Mouse (Mus musculus) embryo, embryonic 11.5 days (tissue): Measurements from ENCODE around the gene Vps13c.

Experiments
- DNase-seq: peaks from one replicate; pipeline ENCODE4 v3.0.0-alpha.2; 2012; ENCODE audit warnings: low read depth, low spot score

Gene Vps13c

GRCm38 (mm10) chr9:67831359-67832045, 8.7 kb upstream of the Vps13c start:
- DNase-seq: no peak

DNA sequence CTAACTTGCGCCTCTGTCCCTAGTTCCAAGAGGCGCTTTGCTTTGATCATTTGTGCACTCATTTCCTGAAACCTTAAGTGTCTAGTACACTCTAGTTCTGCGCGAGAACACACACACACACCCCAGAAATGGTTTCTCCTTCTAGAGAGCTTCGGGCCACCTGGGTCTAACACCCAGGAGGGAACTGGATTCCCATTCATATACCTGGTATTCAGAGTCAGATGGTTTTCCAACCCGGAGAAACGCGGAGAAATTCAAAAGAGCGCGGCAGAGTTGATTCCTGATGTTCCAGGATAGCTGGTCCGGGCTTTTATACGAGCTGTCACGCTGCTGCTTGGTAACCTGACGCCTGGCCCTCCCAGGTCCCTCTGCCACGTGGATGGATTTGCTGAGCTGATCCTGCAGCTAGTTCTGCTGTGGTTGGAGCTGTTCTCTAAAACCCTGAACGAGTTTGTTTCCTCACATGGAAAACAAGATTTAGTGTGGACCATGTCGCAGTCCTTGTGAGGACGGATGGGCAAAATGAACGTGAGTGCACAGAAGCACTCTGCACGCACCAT, 8.1 kb upstream of the Vps13c start, which contains the start of gene C2cd4a:
Gene C2cd4a, minus strand, starts transcription at position 285 of the 560 bp plus-strand sequence.
- DNase-seq: peak; percentile 54

GRCm38 (mm10) chr9:67834535-67834934, 5.7 kb upstream of the Vps13c start:
- no peak for DNase-seq

DNA sequence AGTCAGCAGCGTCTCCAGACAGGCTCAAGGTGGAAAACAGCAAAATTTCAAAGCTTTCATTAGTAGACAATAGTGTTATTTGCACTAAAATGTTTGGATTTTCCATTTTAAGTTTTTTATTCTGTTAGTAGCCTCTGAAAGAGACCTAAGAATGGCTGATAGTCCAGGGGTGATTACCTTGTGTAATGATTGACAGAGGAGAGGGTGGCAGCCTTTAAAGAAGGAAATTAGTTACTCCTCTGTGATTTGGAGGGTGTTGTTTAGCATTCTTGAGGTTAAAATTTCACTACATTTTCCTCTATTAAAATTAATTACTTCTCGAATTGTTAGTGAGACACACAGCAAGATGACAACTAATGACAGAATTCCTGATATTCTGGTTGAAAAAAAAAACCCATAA, 2.9 kb upstream of the Vps13c start:
- no peak for DNase-seq

DNA sequence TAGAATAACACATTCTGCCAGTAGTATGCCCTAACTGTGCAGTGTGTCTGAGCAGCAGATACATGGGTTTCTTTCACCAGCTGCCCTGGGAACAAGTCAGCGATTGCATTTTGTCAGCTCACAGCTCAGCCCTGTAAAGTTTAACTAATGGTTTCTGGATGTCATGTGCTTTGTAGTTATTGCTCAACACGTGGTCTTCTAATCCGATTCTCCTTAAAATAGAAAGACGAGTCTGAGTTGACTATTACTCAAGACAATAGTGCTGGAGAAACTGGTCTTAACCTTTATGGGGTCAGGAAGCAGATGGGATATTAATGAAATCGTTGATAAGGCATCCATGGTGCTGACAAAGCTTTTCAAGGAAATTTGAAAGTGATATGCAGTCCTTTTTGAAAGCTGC, 2.6 kb downstream of the Vps13c start:
- DNase-seq: no peak

DNA sequence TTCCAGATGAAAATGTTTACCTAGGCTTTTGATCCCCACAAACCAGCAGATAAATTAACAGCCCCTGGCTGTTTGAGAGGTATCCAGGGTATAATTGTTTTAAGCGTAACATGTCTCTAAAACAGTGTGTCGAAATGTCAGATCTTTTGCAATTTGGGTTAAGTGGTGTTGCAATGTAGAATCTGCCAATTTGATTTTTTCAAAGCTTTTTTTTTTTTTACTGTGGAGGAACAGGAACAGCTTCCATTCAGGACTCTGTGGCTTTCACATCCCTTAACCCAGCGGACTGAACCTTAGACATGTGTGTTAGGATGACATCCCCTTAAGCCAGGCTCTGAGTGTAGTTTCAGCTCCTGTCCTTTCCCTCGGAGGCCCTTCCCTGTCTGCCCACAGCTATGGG, 4.8 kb downstream of the Vps13c start:
- no peak for DNase-seq

- no peak for DNase-seq
Observed at GRCm38 (mm10) chr9:67845648-67846047, 5.5 kb downstream of the Vps13c start.

GRCm38 (mm10) chr9:67846089-67846488, 5.9 kb downstream of the Vps13c start:
- no peak for DNase-seq

DNA sequence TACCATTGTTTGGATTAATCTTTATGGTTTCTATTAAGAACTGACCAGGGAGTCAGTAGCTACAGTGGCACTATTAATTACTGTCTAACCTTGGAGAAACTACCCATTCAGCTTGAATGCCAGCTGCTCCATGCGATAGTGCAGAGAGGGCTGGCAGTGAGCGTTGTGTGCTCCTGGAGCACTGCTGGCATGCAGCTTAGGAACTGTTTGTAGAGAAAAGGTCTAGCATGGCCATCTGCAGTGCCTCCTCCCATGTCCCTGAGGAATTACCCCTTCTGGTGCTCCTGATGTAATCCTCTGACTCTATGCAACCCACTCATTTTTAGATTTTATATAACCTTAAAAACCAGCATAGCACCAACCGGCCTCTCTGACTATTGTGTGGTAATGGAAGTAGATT, 7.4 kb downstream of the Vps13c start:
- DNase-seq: no peak

DNA sequence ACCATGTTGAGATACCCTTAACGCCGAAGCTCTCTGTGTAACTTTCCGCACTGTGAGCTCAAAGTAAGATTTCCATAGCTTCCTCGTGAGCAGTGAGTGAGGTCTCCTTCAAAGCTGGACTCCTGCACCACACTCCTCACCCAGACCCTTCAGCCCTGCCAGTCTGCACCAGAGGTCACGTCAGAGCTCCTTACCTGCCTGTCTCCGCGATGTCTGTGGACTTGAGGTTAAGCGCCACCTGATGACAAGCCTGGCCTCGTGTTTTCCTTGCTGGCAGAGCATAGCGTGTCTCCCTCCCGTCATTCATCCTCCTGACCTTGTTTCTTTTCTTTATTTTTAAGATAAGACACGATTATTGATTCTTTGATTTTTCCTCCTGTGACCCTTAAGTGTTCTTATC, 9.2 kb downstream of the Vps13c start:
- no peak for DNase-seq

- DNase-seq: no peak
Observed at GRCm38 (mm10) chr9:67849846-67850245, 9.7 kb downstream of the Vps13c start.

- no peak for DNase-seq
Observed at GRCm38 (mm10) chr9:67851150-67851549, 11.0 kb downstream of the Vps13c start.

- DNase-seq: no peak
Observed at GRCm38 (mm10) chr9:67860273-67860672, 20.1 kb downstream of the Vps13c start.

- DNase-seq: no peak
Observed at GRCm38 (mm10) chr9:67863332-67863731, 23.1 kb downstream of the Vps13c start.

DNA sequence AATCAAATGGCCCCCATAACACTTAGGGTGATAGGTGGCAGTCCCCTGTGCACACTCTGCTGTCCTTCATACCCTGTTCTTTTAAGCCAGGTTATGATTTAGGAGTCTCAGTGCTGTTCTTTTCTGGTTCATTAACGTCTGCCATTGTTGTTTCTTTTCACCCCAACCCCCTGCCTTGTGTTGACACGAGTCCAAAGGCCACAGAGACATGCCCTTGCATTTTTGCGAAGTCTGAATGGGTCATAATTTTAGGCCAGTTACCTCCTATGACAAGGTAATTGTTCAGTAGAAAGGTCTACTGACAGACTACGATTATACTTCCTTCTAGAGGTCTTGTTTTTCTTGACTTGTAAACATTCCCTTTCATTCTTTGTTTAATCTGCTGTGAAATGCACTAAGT, 23.8 kb downstream of the Vps13c start:
- DNase-seq: no peak

GRCm38 (mm10) chr9:67865411-67865810, 25.2 kb downstream of the Vps13c start:
- no peak for DNase-seq

GRCm38 (mm10) chr9:67867411-67867810, 27.2 kb downstream of the Vps13c start:
- DNase-seq: no peak

DNA sequence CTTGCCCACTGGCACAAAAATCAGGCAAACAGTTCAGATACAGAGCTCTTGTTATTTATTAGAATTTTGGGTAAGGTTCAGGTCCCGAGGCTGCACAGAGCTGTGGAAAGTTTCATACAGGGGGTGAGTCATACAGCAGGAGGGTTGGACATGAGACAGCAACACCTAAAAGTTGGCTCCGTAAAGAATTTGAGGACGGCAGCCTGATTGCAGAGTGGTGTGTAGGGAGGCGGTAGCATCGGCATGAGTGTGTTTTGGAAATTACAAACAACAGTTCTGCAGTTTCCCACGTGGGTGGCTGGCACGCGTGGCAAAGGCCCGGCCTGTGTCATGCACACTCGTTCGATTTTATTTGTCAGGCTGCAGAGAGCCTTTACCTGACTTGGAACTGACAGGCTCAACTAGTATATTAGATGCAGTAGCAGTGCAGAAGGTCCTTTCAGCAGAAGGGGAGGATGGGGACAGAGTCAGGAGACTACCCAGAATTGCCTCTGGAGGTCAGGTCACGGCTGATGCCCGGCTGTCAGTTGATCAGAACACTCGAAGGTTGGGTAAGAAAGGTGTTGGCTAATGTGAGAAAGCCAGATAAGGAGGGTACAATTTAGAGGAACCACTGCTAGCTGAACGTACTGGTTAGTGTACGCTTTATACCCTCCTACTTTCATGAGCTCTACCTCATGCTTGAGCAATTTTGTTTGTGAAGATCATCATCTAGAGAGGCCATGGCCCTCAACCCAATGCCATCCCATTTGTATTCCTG, 29.7 kb downstream of the Vps13c start:
- DNase-seq: no peak

DNA sequence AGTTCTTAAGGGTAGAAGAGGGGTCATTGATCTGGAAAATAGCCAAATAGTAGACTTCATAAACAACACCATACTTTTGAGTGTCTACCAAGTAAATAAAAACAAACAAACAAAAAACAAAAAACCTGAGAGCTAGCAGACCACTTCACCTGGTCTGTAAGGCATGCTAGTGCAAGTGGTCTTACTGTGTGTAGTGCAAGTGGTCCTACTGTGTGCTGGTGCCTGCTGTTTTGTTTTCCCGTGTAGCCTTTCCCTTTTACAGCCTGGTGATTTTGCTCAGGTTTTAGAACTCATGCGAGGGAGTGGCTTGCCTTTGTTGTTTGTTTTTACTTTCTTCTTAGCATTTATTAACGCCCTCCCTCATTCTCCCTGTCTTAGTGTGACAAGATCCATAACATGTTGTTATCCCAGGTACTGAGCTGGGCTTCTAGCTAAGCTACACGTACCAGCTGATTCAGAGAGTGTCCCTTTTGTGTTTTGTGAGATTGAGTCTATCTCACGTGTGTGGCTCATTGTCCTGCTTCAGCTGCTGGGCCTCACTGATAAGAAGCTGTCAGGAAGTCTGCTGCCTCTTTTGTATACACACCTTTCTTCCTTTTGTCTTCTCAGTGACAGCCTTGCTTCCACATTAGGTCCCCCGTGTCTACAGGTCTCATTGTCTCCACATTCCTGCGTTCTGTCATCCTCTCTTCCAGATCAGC, 34.5 kb downstream of the Vps13c start:
- DNase-seq: peak; percentile 4

DNA sequence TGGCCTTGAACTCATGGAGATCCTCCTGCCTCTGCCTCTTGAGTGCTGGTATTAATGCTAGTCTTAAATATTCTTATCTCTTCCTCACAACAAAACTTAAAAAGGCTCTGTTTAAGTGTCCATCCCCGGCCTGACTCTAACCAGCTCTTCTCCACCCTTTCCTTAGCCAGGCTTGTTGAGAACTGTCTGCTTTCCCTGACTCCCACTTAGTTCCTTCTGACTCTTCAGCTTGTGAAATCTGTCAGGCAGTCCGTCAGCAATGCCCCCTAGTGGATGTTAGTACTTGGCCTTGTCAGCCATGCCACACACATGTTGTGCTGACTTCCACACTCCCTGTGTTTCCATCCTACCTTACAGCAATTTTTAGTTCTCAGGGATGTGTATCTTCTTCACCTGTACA, 35.1 kb downstream of the Vps13c start:
- no peak for DNase-seq

DNA sequence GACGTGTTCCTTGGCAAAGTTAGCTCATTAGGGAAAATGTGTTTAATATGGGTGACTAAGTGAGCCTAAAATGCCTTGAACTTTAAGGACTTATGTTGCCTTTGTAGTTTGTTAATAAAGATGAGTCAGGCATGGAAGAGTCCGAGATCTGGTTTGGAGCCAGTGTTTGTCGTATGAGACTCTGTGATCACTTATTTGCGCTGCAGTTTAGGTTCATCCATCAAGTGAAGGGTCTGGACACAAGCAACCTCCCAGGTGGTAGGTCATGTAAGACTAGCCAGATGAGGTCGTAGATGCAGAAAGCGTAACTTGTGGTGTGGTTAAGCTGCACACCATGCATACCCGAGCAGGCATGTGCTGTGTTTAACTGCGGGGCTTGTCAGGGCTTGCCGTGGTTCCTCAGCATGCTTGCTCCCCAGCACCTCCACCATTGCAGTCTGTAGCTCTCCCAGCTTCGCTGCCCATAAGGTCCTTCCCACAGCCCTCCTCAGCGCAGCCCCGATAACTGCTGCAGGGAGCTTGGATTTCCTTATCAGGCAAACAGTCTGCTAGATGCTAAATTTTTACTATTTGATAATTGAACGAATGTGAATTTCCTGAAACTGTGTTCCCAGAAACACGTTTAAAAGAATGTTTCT, 37.0 kb downstream of the Vps13c start:
- DNase-seq: no peak
